ENCODE assay signal across 10 mouse cellular contexts in genomic region chr6:119106726-119107125, GRCm38 (mm10).
DNase-seq lines count a peak whose midpoint lies in the region; ATAC-seq and TF ChIP-seq lines count a peak whose summit lies in the region.
"Had no signal": no experiment of that assay in that cellular context is flagged by ENCODE, and none has a peak within 500 bp of the region (broad histone marks: within the 10 kb centered on the region; RNA-seq: fewer than 3 reads in every experiment).

No protein-coding gene starts in this region.

- TF ChIP-seq POLR2A in olfactory bulb, adult 2 months (IDR thresholded peaks at IDR 0.05; ENCODE audit: insufficient read depth, low read depth, low read length) = no peak

- no peak overlapping the region for H3K27ac ChIP-seq in liver, embryonic 11.5 days (ENCODE audit: low read depth, low read length)
- H3K27ac ChIP-seq in forebrain, embryonic 13.5 days = no peak overlapping the region
- H3K27ac ChIP-seq in intestine, embryonic 16.5 days (ENCODE audit: low read length) = no peak overlapping the region
- H3K27ac ChIP-seq in olfactory bulb, adult 2 months (ENCODE audit: insufficient read depth, low read depth, low read length) = peak overlapping the region; percentile 79

- no peak for TF ChIP-seq CTCF in olfactory bulb, adult 2 months (IDR thresholded peaks at IDR 0.05; ENCODE audit: insufficient read depth, low read depth, low read length)

- no peak overlapping the region for H3K4me3 ChIP-seq in liver, embryonic 11.5 days (ENCODE audit: low read depth, low read length)
- H3K4me3 ChIP-seq in forebrain, embryonic 13.5 days = peak overlapping the region; percentile 70
- peak overlapping the region; percentile 67 for H3K4me3 ChIP-seq in intestine, embryonic 16.5 days (ENCODE audit: low read length)
- H3K4me3 ChIP-seq in olfactory bulb, adult 2 months (ENCODE audit: insufficient read depth, low read depth, low read length) = peak overlapping the region; percentile 88
- H3K4me3 ChIP-seq: myocyte had no signal

- H3K27me3 ChIP-seq in liver, embryonic 11.5 days (replicated peaks; ENCODE audit: control insufficient read depth, insufficient read depth, low read length) = peaks cover 57% of the 10 kb centered on the region
- H3K27me3 ChIP-seq in forebrain, embryonic 13.5 days = peaks cover 24% of the 10 kb centered on the region
- peaks cover 38% of the 10 kb centered on the region for H3K27me3 ChIP-seq in intestine, embryonic 16.5 days (replicated peaks; ENCODE audit: control insufficient read depth, insufficient read depth, low read length)

- no peaks in the 10 kb centered on the region for H3K9me3 ChIP-seq in liver, embryonic 11.5 days (ENCODE audit: control insufficient read depth, low read length)
- H3K9me3 ChIP-seq in forebrain, embryonic 13.5 days (replicated peaks) = no peaks in the 10 kb centered on the region
- no peaks in the 10 kb centered on the region for H3K9me3 ChIP-seq in intestine, embryonic 16.5 days (ENCODE audit: control insufficient read depth, low read length)

- 20% methylated on average over 7 of the region's 7 CpGs for WGBS in liver, embryonic 11.5 days
- 19% methylated on average over 7 of the region's 7 CpGs for WGBS in forebrain, embryonic 13.5 days
- 26% methylated on average over 7 of the region's 7 CpGs for WGBS in intestine, embryonic 16.5 days
- WGBS in olfactory bulb, adult 2 months = 12% methylated on average over 7 of the region's 7 CpGs

- H3K36me3 ChIP-seq in liver, embryonic 11.5 days (ENCODE audit: control insufficient read depth, insufficient read depth, low read length) = no peaks in the 10 kb centered on the region
- H3K36me3 ChIP-seq in forebrain, embryonic 13.5 days (ENCODE audit: poor library complexity, severe bottlenecking) = no peaks in the 10 kb centered on the region
- no peaks in the 10 kb centered on the region for H3K36me3 ChIP-seq in intestine, embryonic 16.5 days (ENCODE audit: control insufficient read depth, insufficient read depth, low read length)

- no peak for ATAC-seq in liver, embryonic 11.5 days (replicated peaks; ENCODE audit: low FRiP score)
- no peak for ATAC-seq in forebrain, embryonic 13.5 days
- no peak for ATAC-seq in intestine, embryonic 16.5 days

- no peak for DNase-seq in liver, embryonic 11.5 days (ENCODE audit: low spot score)
- DNase-seq in liver = no peak
- no peak for DNase-seq in layer of hippocampus, adult 18-20 months (ENCODE audit: low spot score in 2 of 2)
- DNase-seq in adrenal gland, postnatal 10 days = no peak
- DNase-seq: kidney, postnatal 10 days; thymus, adult 18-20 months had no signal

- H3K4me2 ChIP-seq in liver, embryonic 11.5 days = peak overlapping the region; percentile 92
- peak overlapping the region; percentile 92 for H3K4me2 ChIP-seq in forebrain, embryonic 13.5 days
- H3K4me2 ChIP-seq in intestine, embryonic 16.5 days (ENCODE audit: low read depth, low read length) = peak overlapping the region; percentile 99

- no peak overlapping the region for H3K9ac ChIP-seq in liver, embryonic 11.5 days (ENCODE audit: low read depth, low read length)
- H3K9ac ChIP-seq in forebrain, embryonic 13.5 days = peak overlapping the region; percentile 77
- H3K9ac ChIP-seq in intestine, embryonic 16.5 days (ENCODE audit: low read depth, low read length) = peak overlapping the region; percentile 73

- no peaks in the 10 kb centered on the region; the same call in 1 of the 2 replicates for H3K4me1 ChIP-seq in liver, embryonic 11.5 days (replicated peaks; ENCODE audit: control insufficient read depth, insufficient read depth, low read length)
- H3K4me1 ChIP-seq in forebrain, embryonic 13.5 days = peaks cover 28% of the 10 kb centered on the region
- peaks cover 8% of the 10 kb centered on the region; the same call in 1 of the 2 replicates for H3K4me1 ChIP-seq in intestine, embryonic 16.5 days (ENCODE audit: control insufficient read depth, insufficient read depth, low read length)
- peaks cover 19% of the 10 kb centered on the region for H3K4me1 ChIP-seq in olfactory bulb, adult 2 months (ENCODE audit: control insufficient read depth, insufficient read depth, low read length)
